Mouse (Mus musculus): ENCODE measurements around the gene Ankmy1. TPM values are rescaled to one million over a fixed set of nuclear protein-coding genes. Genes with fewer than 3 reads are reported as not detected.
A peak's percentile ranks its signal among the peaks of the same experiment; 100 is the strongest.

The Ankmy1 gene
- polyA plus RNA-seq, 1 experiment from 2014 or later: 2.4 TPM

GRCm38 (mm10) chr1:92908664-92909063, 6.0 kb upstream of the Ankmy1 start:
- Histone ChIP-seq H3K27me3 (replicated peaks; ENCODE audit: control insufficient read depth, insufficient read depth, low read length) (no peaks in the 10 kb centered on the region), H3K9me3 (replicated peaks; ENCODE audit: control insufficient read depth, low read length) (no peaks in the 10 kb centered on the region), H3K4me3 (ENCODE audit: low read depth, low read length) (no peak overlapping the region), H3K9ac (ENCODE audit: low read length) (no peak overlapping the region), H3K36me3 (ENCODE audit: control insufficient read depth, insufficient read depth, low read length) (peaks cover under 1% of the 10 kb centered on the region; the same call in 1 of the 2 replicates), H3K4me1 (ENCODE audit: control insufficient read depth, insufficient read depth, low read length) (peaks cover 24% of the 10 kb centered on the region), H3K4me2 (ENCODE audit: low read length) (no peak overlapping the region), H3K27ac (ENCODE audit: low read depth, low read length) (no peak overlapping the region)
- WGBS: 90% methylated on average over 3 of the region's 3 CpGs
- no peak for ATAC-seq
- no peak for DNase-seq (ENCODE audit: low spot score)

GRCm38 (mm10) chr1:92907632-92908360, 5.1 kb upstream of the Ankmy1 start:
- Histone ChIP-seq H3K4me2 (ENCODE audit: low read length) (peak overlapping the region; percentile 79), H3K9me3 (replicated peaks; ENCODE audit: control insufficient read depth, low read length) (no peaks in the 10 kb centered on the region), H3K9ac (ENCODE audit: low read length) (peak overlapping the region; percentile 75), H3K36me3 (ENCODE audit: control insufficient read depth, insufficient read depth, low read length) (no peaks in the 10 kb centered on the region), H3K4me3 (ENCODE audit: low read depth, low read length) (peak overlapping the region; percentile 75), H3K27ac (ENCODE audit: low read depth, low read length) (peak overlapping the region; percentile 87), H3K4me1 (ENCODE audit: control insufficient read depth, insufficient read depth, low read length) (peaks cover 26% of the 10 kb centered on the region), H3K27me3 (replicated peaks; ENCODE audit: control insufficient read depth, insufficient read depth, low read length) (no peaks in the 10 kb centered on the region)
- ATAC-seq (no peak), DNase-seq (ENCODE audit: low spot score) (no peak)
- WGBS: 41% methylated on average over 20 of the region's 20 CpGs

GRCm38 (mm10) chr1:92906779-92907631, 4.3 kb upstream of the Ankmy1 start, which contains the start of gene Dusp28:
Gene Dusp28, plus strand, starts transcription at chr1:92906981.
- under 1% methylated on average over 80 of the region's 81 CpGs for WGBS
- peak within 1 kb of the TSS; percentile 75 for H3K4me3 ChIP-seq (ENCODE audit: low read depth, low read length)
- no peaks in the 10 kb centered on the region for H3K9me3 ChIP-seq (replicated peaks; ENCODE audit: control insufficient read depth, low read length)
- peak within 1 kb of the TSS; percentile 79 for H3K4me2 ChIP-seq (ENCODE audit: low read length)
- peak; percentile 91 for DNase-seq (ENCODE audit: low spot score)
- peak; percentile 88 for ATAC-seq
- H3K27ac ChIP-seq (ENCODE audit: low read depth, low read length): peak within 1 kb of the TSS; percentile 87
- peak within 1 kb of the TSS; percentile 75 for H3K9ac ChIP-seq (ENCODE audit: low read length)
- H3K36me3 ChIP-seq (ENCODE audit: control insufficient read depth, insufficient read depth, low read length): no peaks in the 10 kb centered on the region
- peaks cover 21% of the 10 kb centered on the region for H3K4me1 ChIP-seq (ENCODE audit: control insufficient read depth, insufficient read depth, low read length)
- H3K27me3 ChIP-seq (replicated peaks; ENCODE audit: control insufficient read depth, insufficient read depth, low read length): no peaks in the 10 kb centered on the region

GRCm38 (mm10) chr1:92905703-92906310, 3.1 kb upstream of the Ankmy1 start:
- no peak overlapping the region for H3K4me3 ChIP-seq (ENCODE audit: low read depth, low read length)
- WGBS: 92% methylated on average over 2 of the region's 2 CpGs
- H3K9ac ChIP-seq (ENCODE audit: low read length): no peak overlapping the region
- no peaks in the 10 kb centered on the region for H3K9me3 ChIP-seq (replicated peaks; ENCODE audit: control insufficient read depth, low read length)
- DNase-seq (ENCODE audit: low spot score) (no peak), ATAC-seq (no peak)
- no peak overlapping the region for H3K4me2 ChIP-seq (ENCODE audit: low read length)
- peaks cover 17% of the 10 kb centered on the region for H3K4me1 ChIP-seq (ENCODE audit: control insufficient read depth, insufficient read depth, low read length)
- H3K36me3 ChIP-seq (ENCODE audit: control insufficient read depth, insufficient read depth, low read length): no peaks in the 10 kb centered on the region
- no peak overlapping the region for H3K27ac ChIP-seq (ENCODE audit: low read depth, low read length)
- no peaks in the 10 kb centered on the region for H3K27me3 ChIP-seq (replicated peaks; ENCODE audit: control insufficient read depth, insufficient read depth, low read length)

- 67% methylated on average over 4 of the region's 4 CpGs for WGBS
- Histone ChIP-seq H3K9ac (ENCODE audit: low read length) (no peak overlapping the region), H3K4me2 (ENCODE audit: low read length) (no peak overlapping the region), H3K27me3 (replicated peaks; ENCODE audit: control insufficient read depth, insufficient read depth, low read length) (no peaks in the 10 kb centered on the region), H3K9me3 (replicated peaks; ENCODE audit: control insufficient read depth, low read length) (no peaks in the 10 kb centered on the region), H3K36me3 (ENCODE audit: control insufficient read depth, insufficient read depth, low read length) (no peaks in the 10 kb centered on the region), H3K4me3 (ENCODE audit: low read depth, low read length) (no peak overlapping the region), H3K4me1 (ENCODE audit: control insufficient read depth, insufficient read depth, low read length) (peaks cover 11% of the 10 kb centered on the region), H3K27ac (ENCODE audit: low read depth, low read length) (no peak overlapping the region)
- no peak for ATAC-seq
- peak; percentile 70 for DNase-seq (ENCODE audit: low spot score)
Measured at GRCm38 (mm10) chr1:92903627-92904026, 921 bp upstream of the Ankmy1 start.

GRCm38 (mm10) chr1:92895089-92895488, 7.6 kb downstream of the Ankmy1 start:
- 15% methylated on average over 3 of the region's 3 CpGs for WGBS
- Histone ChIP-seq H3K9ac (ENCODE audit: low read length) (no peak overlapping the region), H3K4me2 (ENCODE audit: low read length) (no peak overlapping the region), H3K9me3 (replicated peaks; ENCODE audit: control insufficient read depth, low read length) (no peaks in the 10 kb centered on the region), H3K4me3 (ENCODE audit: low read depth, low read length) (no peak overlapping the region), H3K27me3 (replicated peaks; ENCODE audit: control insufficient read depth, insufficient read depth, low read length) (no peaks in the 10 kb centered on the region), H3K36me3 (ENCODE audit: control insufficient read depth, insufficient read depth, low read length) (no peaks in the 10 kb centered on the region), H3K4me1 (ENCODE audit: control insufficient read depth, insufficient read depth, low read length) (no peaks in the 10 kb centered on the region), H3K27ac (ENCODE audit: low read depth, low read length) (no peak overlapping the region)
- ATAC-seq: peak; percentile 84
- peak; percentile 88 for DNase-seq (ENCODE audit: low spot score)

GRCm38 (mm10) chr1:92893896-92894295, 8.8 kb downstream of the Ankmy1 start:
- H3K27ac ChIP-seq (ENCODE audit: low read depth, low read length): no peak overlapping the region
- H3K4me2 ChIP-seq (ENCODE audit: low read length): no peak overlapping the region
- ATAC-seq (no peak), DNase-seq (ENCODE audit: low spot score) (no peak)
- no peaks in the 10 kb centered on the region for H3K9me3 ChIP-seq (replicated peaks; ENCODE audit: control insufficient read depth, low read length)
- no peaks in the 10 kb centered on the region for H3K36me3 ChIP-seq (ENCODE audit: control insufficient read depth, insufficient read depth, low read length)
- H3K4me1 ChIP-seq (ENCODE audit: control insufficient read depth, insufficient read depth, low read length): no peaks in the 10 kb centered on the region
- no peak overlapping the region for H3K9ac ChIP-seq (ENCODE audit: low read length)
- no peaks in the 10 kb centered on the region for H3K27me3 ChIP-seq (replicated peaks; ENCODE audit: control insufficient read depth, insufficient read depth, low read length)
- no peak overlapping the region for H3K4me3 ChIP-seq (ENCODE audit: low read depth, low read length)
- 70% methylated on average over 3 of the region's 3 CpGs for WGBS

- H3K36me3 ChIP-seq (ENCODE audit: control insufficient read depth, insufficient read depth, low read length): no peaks in the 10 kb centered on the region
- H3K4me1 ChIP-seq (ENCODE audit: control insufficient read depth, insufficient read depth, low read length): no peaks in the 10 kb centered on the region
- 70% methylated on average over 3 of the region's 3 CpGs for whole genome bisulfite sequencing
- H3K27ac ChIP-seq (ENCODE audit: low read depth, low read length): no peak overlapping the region
- no peaks in the 10 kb centered on the region for H3K27me3 ChIP-seq (replicated peaks; ENCODE audit: control insufficient read depth, insufficient read depth, low read length)
- H3K4me2 ChIP-seq (ENCODE audit: low read length): no peak overlapping the region
- DNase-seq (ENCODE audit: low spot score) (no peak), ATAC-seq (no peak)
- no peaks in the 10 kb centered on the region for H3K9me3 ChIP-seq (replicated peaks; ENCODE audit: control insufficient read depth, low read length)
- H3K9ac ChIP-seq (ENCODE audit: low read length): no peak overlapping the region
- H3K4me3 ChIP-seq (ENCODE audit: low read depth, low read length): no peak overlapping the region
Measured at GRCm38 (mm10) chr1:92892791-92893190, 9.9 kb downstream of the Ankmy1 start.
